Comparison of ENCODE assay signal across 8 mouse cellular contexts in genomic region chr12:101976651-101977403, GRCm38 (mm10). TPM values are rescaled to one million over a fixed set of nuclear protein-coding genes. Genes with fewer than 3 reads are reported as not detected.
DNase-seq lines count a peak whose midpoint lies in the region; ATAC-seq and TF ChIP-seq lines count a peak whose summit lies in the region.

No protein-coding gene starts in this region.

- no peak for TF ChIP-seq POLR2A in ES-Bruce4 (IDR thresholded peaks at IDR 0.05; ENCODE audit: insufficient read depth, low read length)

- no peak for DNase-seq in heart, postnatal 36 days
- no peak for DNase-seq in hindbrain, embryonic 10.5 days (ENCODE audit: low spot score)
- no peak for DNase-seq in urinary bladder, postnatal 36 days (ENCODE audit: low spot score in 2 of 2)
- DNase-seq in adrenal gland, postnatal 25 days: no peak
- DNase-seq in adrenal gland, postnatal 36 days: no peak

- peak overlapping the region; percentile 90 for H3K4me2 ChIP-seq in heart, embryonic 14.5 days (ENCODE audit: low read length)
- peak overlapping the region; percentile 89 for H3K4me2 ChIP-seq in midbrain, embryonic 13.5 days (replicated peaks)

- WGBS in heart, embryonic 14.5 days: 25% methylated on average over 13 of the region's 13 CpGs
- 30% methylated on average over 13 of the region's 13 CpGs for WGBS in hindbrain, embryonic 10.5 days
- WGBS in midbrain, embryonic 13.5 days: 18% methylated on average over 13 of the region's 13 CpGs

- peaks cover 16 to 30% of the 10 kb centered on the region in 2 experiments for H3K4me1 ChIP-seq in heart, embryonic 14.5 days (ENCODE audit: control insufficient read depth in 2 of 2, insufficient read depth in 2 of 2, low read length in 2 of 2)
- H3K4me1 ChIP-seq in ES-Bruce4 (ENCODE audit: control insufficient read depth, insufficient read depth, low read length): no peaks in the 10 kb centered on the region
- peaks cover 21% of the 10 kb centered on the region for H3K4me1 ChIP-seq in hindbrain, embryonic 10.5 days (replicated peaks)
- H3K4me1 ChIP-seq in midbrain, embryonic 13.5 days (replicated peaks): peaks cover 33% of the 10 kb centered on the region

- TF ChIP-seq EP300 in ES-Bruce4 (IDR thresholded peaks at IDR 0.05; ENCODE audit: insufficient read depth, low read depth, low read length): no peak

- no peak for TF ChIP-seq CTCF in ES-Bruce4 (IDR thresholded peaks at IDR 0.05; ENCODE audit: low read depth, low read length)

- H3K36me3 ChIP-seq in heart, embryonic 14.5 days (ENCODE audit: control insufficient read depth, insufficient read depth, low read length): peaks cover 7% of the 10 kb centered on the region
- no peaks in the 10 kb centered on the region; the same call in 1 of the 2 replicates for H3K36me3 ChIP-seq in ES-Bruce4 (ENCODE audit: control insufficient read depth, insufficient read depth, low read length, poor library complexity, severe bottlenecking)
- H3K36me3 ChIP-seq in hindbrain, embryonic 10.5 days: peaks cover 18% of the 10 kb centered on the region
- peaks cover 5% of the 10 kb centered on the region for H3K36me3 ChIP-seq in midbrain, embryonic 13.5 days

- no peaks in the 10 kb centered on the region for H3K9me3 ChIP-seq in heart, embryonic 14.5 days (ENCODE audit: control insufficient read depth, low read length)
- no peaks in the 10 kb centered on the region for H3K9me3 ChIP-seq in ES-Bruce4 (replicated peaks; ENCODE audit: control insufficient read depth, insufficient read depth, low read length, poor library complexity, severe bottlenecking)
- no peaks in the 10 kb centered on the region for H3K9me3 ChIP-seq in hindbrain, embryonic 10.5 days
- no peaks in the 10 kb centered on the region for H3K9me3 ChIP-seq in midbrain, embryonic 13.5 days

- no peak for ATAC-seq in heart, embryonic 14.5 days (ENCODE audit: insufficient number of reproducible peaks, insufficient read depth, low FRiP score, low read depth)
- no peak for ATAC-seq in midbrain, embryonic 13.5 days

- peak overlapping the region; percentile 79 to 88 for H3K4me3 ChIP-seq in heart, embryonic 14.5 days (ENCODE audit: control insufficient read depth in 1 of 2, insufficient read depth in 1 of 2, low read depth in 1 of 2, low read length in 2 of 2)
- H3K4me3 ChIP-seq in ES-Bruce4 (ENCODE audit: low read depth, low read length): peak overlapping the region; percentile 88
- peak overlapping the region; percentile 97 for H3K4me3 ChIP-seq in hindbrain, embryonic 10.5 days
- peak overlapping the region; percentile 90 for H3K4me3 ChIP-seq in midbrain, embryonic 13.5 days (replicated peaks)

- intact Hi-C loops in heart, postnatal 36 days (cut with DNase I): loop anchor here (5.0 kb wide), 1 partner anchor 490 kb away; the partner anchor contains the start of gene Golga5

- peak overlapping the region; percentile 84 to 87 for H3K27ac ChIP-seq in heart, embryonic 14.5 days (replicated peaks in 1 of 2; ENCODE audit: control insufficient read depth in 1 of 2, insufficient read depth in 1 of 2, low read depth in 2 of 2, low read length in 2 of 2)
- H3K27ac ChIP-seq in ES-Bruce4 (ENCODE audit: insufficient read depth, low read length): no peak overlapping the region
- peak overlapping the region; percentile 99 for H3K27ac ChIP-seq in hindbrain, embryonic 10.5 days
- H3K27ac ChIP-seq in midbrain, embryonic 13.5 days: no peak overlapping the region

- H3K9ac ChIP-seq in heart, embryonic 14.5 days (ENCODE audit: low read length): peak overlapping the region; percentile 87
- H3K9ac ChIP-seq in ES-Bruce4 (ENCODE audit: low read depth, poor library complexity, severe bottlenecking): peak overlapping the region; percentile 63
- H3K9ac ChIP-seq in midbrain, embryonic 13.5 days (replicated peaks): peak overlapping the region; percentile 91

- no peaks in the 10 kb centered on the region for H3K27me3 ChIP-seq in heart, embryonic 14.5 days (ENCODE audit: control insufficient read depth, insufficient read depth, low read length)
- H3K27me3 ChIP-seq in ES-Bruce4 (ENCODE audit: control insufficient read depth, insufficient read depth, low read length, poor library complexity, severe bottlenecking): no peaks in the 10 kb centered on the region
- no peaks in the 10 kb centered on the region for H3K27me3 ChIP-seq in hindbrain, embryonic 10.5 days (ENCODE audit: insufficient read depth, poor library complexity, severe bottlenecking)
- no peaks in the 10 kb centered on the region for H3K27me3 ChIP-seq in midbrain, embryonic 13.5 days

RNA-seq across cellular contexts. Expression of gene Cpsf2, which starts 1.0 kb away (rescaled TPM):
- 21.5 and 23.2 TPM in 2 replicates for polyA plus RNA-seq in heart, embryonic 14.5 days (2014; fragmentation: Nextera tagmentation; extraction: Ambion mirVana)
- total RNA-seq in heart, postnatal 36 days (2021): 10 to 100 TPM; 11.7 to 12.5 TPM
- 35.8 and 39.1 TPM in 2 replicates for polyA plus RNA-seq in ES-Bruce4 (2011; ENCODE audit: insufficient read depth, insufficient read length, low read depth, missing spikeins)
- 28.6 and 36.4 TPM in 2 replicates for polyA plus RNA-seq in hindbrain, embryonic 10.5 days (2016; fragmentation: Nextera tagmentation; extraction: Ambion mirVana)
- polyA plus RNA-seq in midbrain, embryonic 13.5 days (2015; fragmentation: Nextera tagmentation; extraction: Ambion mirVana): 33.4 and 36.7 TPM in 2 replicates
- total RNA-seq in adrenal gland, postnatal 25 days (2021): 39.6 and 39.7 TPM in 2 replicates
- total RNA-seq in adrenal gland, postnatal 36 days (2021): 10 to 100 TPM; 36.3 to 41.6 TPM

RNA-seq across cellular contexts. Expression of gene Atxn3, which starts 18.8 kb away (rescaled TPM):
- polyA plus RNA-seq in heart, embryonic 14.5 days (2014; fragmentation: Nextera tagmentation; extraction: Ambion mirVana): 8.8 and 10.2 TPM in 2 replicates
- total RNA-seq in heart, postnatal 36 days (2021): 10 to 100 TPM in 1 of 2 experiments, 1 to 10 TPM in 1; 9.1 to 10.7 TPM
- polyA plus RNA-seq in ES-Bruce4 (2011; ENCODE audit: insufficient read depth, insufficient read length, low read depth, missing spikeins): 28.1 and 34.9 TPM in 2 replicates
- polyA plus RNA-seq in hindbrain, embryonic 10.5 days (2016; fragmentation: Nextera tagmentation; extraction: Ambion mirVana): 11.3 and 14.8 TPM in 2 replicates
- 14.4 and 17.6 TPM in 2 replicates for polyA plus RNA-seq in midbrain, embryonic 13.5 days (2015; fragmentation: Nextera tagmentation; extraction: Ambion mirVana)
- 18.5 and 30.1 TPM in 2 replicates for total RNA-seq in adrenal gland, postnatal 25 days (2021)
- 10 to 100 TPM; 20.0 to 22.5 TPM for total RNA-seq in adrenal gland, postnatal 36 days (2021)

Comparison
In these comparisons a context has a peak if more than half of its experiments do, and no peak if none do; other contexts are left out.
1. H3K27ac ChIP-seq: peak in heart, embryonic 14.5 days (2 of 2) and hindbrain, embryonic 10.5 days (single experiment); none in ES-Bruce4 (single experiment) and midbrain, embryonic 13.5 days (single experiment).
2. Peak in every context shown above with its lines, with median percentiles within 50 percentile points of each other: H3K4me3 ChIP-seq and H3K9ac ChIP-seq.